Mouse (Mus musculus) layer of hippocampus, postnatal 14 days (tissue): ENCODE measurements around the gene Aplp2. TPM values are rescaled to one million over a fixed set of nuclear protein-coding genes. Genes with fewer than 3 reads are reported as not detected.
A peak's percentile ranks its signal among the peaks of the same experiment; 100 is the strongest.

Source experiments
- DNase-seq, 2 experiments: peaks; one replicate each; pipeline ENCODE4 v3.0.0; 2021 to 2022; ENCODE audit warnings: low spot score in 2 of 2, mixed read lengths in 1 of 2
- total RNA-seq, 2 experiments: library from RNA; stranded (reverse); gene quantifications; 2 replicates each; pipeline ENCODE4 v1.2.3; 2021

The Aplp2 gene
- total RNA-seq, 2 experiments from 2014 or later = 441 to 464 TPM

- no peak for DNase-seq
Observed at GRCm38 (mm10) chr9:31235030-31235429, 23.4 kb upstream of the Aplp2 start.

- no peak for DNase-seq
Observed at GRCm38 (mm10) chr9:31226541-31226940, 14.9 kb upstream of the Aplp2 start.

GRCm38 (mm10) chr9:31225808-31226207 lies 14.2 kb upstream of the Aplp2 start:
- peak in 1 of 2 experiments; percentile 39 for DNase-seq

- DNase-seq = no peak
Observed at GRCm38 (mm10) chr9:31223475-31223874, 11.9 kb upstream of the Aplp2 start.

- DNase-seq = no peak
Observed at GRCm38 (mm10) chr9:31221170-31221569, 9.6 kb upstream of the Aplp2 start.

GRCm38 (mm10) chr9:31217631-31218380 lies 6.2 kb upstream of the Aplp2 start:
- DNase-seq = no peak

- DNase-seq = peak; percentile 27
Observed at GRCm38 (mm10) chr9:31212500-31213008, 939 bp upstream of the Aplp2 start.

- peak; percentile 26 to 29 for DNase-seq
Observed at GRCm38 (mm10) chr9:31210749-31211689, 596 bp downstream of the Aplp2 start.

GRCm38 (mm10) chr9:31210163-31210562 lies 1.5 kb downstream of the Aplp2 start:
- DNase-seq = no peak

GRCm38 (mm10) chr9:31209502-31209901 lies 2.1 kb downstream of the Aplp2 start:
- no peak for DNase-seq

- DNase-seq = peak in 1 of 2 experiments; percentile 20
Observed at GRCm38 (mm10) chr9:31207732-31208131, 3.9 kb downstream of the Aplp2 start.

- no peak for DNase-seq
Observed at GRCm38 (mm10) chr9:31204722-31205121, 6.9 kb downstream of the Aplp2 start.

- DNase-seq = peak; percentile 11 to 50
Observed at GRCm38 (mm10) chr9:31203571-31204210, 7.9 kb downstream of the Aplp2 start.

- DNase-seq = no peak
Observed at GRCm38 (mm10) chr9:31203068-31203467, 8.5 kb downstream of the Aplp2 start.

- no peak for DNase-seq
Observed at GRCm38 (mm10) chr9:31198614-31199013, 13.0 kb downstream of the Aplp2 start.

GRCm38 (mm10) chr9:31197782-31198181 lies 13.8 kb downstream of the Aplp2 start:
- no peak for DNase-seq

- DNase-seq = no peak
Observed at GRCm38 (mm10) chr9:31196742-31197141, 14.9 kb downstream of the Aplp2 start.

GRCm38 (mm10) chr9:31195573-31195972 lies 16.0 kb downstream of the Aplp2 start:
- DNase-seq = no peak

GRCm38 (mm10) chr9:31192378-31192777 lies 19.2 kb downstream of the Aplp2 start:
- DNase-seq = no peak

GRCm38 (mm10) chr9:31191543-31191942 lies 20.1 kb downstream of the Aplp2 start:
- DNase-seq = no peak

GRCm38 (mm10) chr9:31189194-31189593 lies 22.4 kb downstream of the Aplp2 start:
- DNase-seq = no peak
